Mouse (Mus musculus) frontal cortex, postnatal 10 days (tissue): Measurements from ENCODE around the gene Tpt1.
A peak's percentile ranks its signal among the peaks of the same experiment; 100 is the strongest.
"Not testable (repeated sequence)": the region's sequence is repeated elsewhere in the genome, so short reads cannot be mapped to it uniquely, and the experiment has no call there.

Experiments
- DNase-seq, 2 experiments: peaks; one replicate each; pipeline ENCODE4 v3.0.0; 2022; ENCODE audit warnings: low spot score in 2 of 2, mixed read lengths in 1 of 2

Gene Tpt1

DNA sequence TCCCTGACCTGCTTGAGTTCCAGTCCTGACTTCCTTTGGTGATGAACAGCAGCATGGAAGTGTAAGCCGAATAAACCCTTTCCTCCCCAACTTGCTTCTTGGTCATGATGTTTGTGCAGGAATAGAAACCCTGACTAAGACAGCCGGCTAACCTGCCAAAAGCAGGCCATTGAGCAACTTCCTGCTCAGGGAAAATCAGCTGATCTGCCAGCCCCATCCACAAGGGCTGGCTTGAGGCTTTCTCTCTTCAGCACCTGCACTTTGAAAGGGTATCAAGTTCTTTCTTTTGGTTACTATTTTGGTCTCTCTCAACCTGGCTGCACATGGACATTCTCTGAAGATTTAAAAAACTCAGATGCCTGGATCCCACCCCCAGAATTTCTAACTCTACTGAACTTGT, 3.1 kb upstream of the Tpt1 start:
- not testable (repeated sequence) for DNase-seq

DNA sequence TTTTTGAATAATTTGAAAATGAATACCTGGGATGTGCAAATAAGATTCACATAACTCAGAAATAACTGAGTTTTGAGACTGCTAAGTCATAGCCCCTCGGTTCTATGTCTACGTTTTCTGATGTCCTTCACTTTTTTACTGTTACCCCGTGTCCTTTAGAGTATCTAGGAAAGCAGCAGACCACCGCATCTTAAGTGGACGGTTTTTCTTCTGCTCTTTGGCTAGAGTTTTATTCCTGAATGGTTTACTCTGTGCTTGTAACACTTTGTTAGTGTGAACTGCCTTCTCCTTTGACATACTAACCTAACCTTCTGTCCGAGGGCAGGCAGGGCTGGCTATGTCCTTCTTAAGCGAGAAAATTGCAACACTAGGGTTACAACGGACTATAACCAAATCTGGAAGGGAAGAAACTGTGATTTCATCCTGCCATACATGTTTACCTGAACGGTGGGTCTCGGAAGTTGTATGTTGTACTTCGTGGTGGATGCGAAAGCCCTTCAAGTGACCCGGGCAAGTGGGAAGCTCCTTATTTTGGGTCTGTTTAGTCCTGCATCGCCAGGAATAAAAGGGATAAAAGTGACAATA, 690 bp upstream of the Tpt1 start:
- DNase-seq: no peak

GRCm38 (mm10) chr14:75845698-75846115, 814 bp downstream of the Tpt1 start:
- peak; percentile 80 to 87 for DNase-seq

DNA sequence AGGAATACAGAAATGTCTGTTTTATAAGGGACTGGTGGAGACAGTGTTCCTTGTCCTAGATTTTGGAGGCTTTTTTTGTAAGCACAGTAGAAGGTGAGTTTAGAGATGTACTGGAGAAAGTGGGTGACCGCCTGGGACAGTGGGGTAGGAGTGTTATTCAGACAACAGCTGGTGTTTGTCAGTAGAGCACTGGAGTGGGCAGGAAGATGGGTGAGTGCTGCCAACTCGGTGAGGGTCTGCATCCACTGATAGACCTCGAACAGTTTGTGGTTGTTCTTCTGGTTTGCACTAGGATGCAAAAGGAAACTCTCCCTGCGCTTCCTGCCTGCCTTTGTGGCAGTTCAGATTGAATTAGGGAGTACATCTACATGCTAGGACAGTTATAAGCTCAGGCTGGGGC, 2.8 kb downstream of the Tpt1 start:
- no peak for DNase-seq

DNA sequence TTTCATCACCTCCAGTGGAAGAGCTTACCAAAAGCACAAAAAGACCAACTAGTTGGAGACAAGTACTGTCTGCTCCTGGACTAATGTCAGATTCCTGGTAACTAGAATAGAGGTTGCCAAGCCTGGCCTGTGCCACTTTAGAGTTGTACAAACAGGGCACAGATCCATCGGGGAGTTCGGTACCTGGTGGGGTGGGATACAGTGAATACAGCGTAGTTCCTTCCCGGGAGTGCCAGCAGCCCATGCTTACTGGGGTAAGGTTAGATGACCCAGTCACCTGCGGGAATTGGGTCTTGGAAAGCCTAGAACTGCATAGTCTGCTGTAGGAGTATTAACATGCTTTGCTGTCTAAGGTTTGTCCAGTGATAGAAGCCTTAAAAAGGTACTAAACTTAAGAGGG, 3.6 kb downstream of the Tpt1 start:
- no peak for DNase-seq

DNA sequence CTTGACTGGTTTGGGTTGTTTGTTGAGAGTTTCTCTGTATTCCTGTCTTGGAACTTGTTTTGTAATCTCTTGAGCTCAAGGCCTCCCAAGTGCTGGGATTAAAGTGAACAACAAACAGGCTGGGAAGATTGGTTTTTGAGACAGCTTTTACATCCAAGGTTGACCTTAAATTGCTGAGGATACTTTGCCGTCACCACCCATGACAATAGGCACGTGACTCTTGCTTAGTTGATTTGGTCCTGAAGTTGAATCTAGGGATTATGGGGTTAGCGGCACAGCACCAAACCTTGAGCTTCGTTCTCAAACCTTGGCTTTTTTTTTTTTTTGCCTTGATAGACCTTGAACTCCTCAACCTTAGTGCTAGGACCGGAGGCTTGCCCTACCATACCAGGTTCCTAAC, 4.3 kb downstream of the Tpt1 start:
- DNase-seq: no peak

GRCm38 (mm10) chr14:75849842-75850568, 5.1 kb downstream of the Tpt1 start:
- DNase-seq: no peak

DNA sequence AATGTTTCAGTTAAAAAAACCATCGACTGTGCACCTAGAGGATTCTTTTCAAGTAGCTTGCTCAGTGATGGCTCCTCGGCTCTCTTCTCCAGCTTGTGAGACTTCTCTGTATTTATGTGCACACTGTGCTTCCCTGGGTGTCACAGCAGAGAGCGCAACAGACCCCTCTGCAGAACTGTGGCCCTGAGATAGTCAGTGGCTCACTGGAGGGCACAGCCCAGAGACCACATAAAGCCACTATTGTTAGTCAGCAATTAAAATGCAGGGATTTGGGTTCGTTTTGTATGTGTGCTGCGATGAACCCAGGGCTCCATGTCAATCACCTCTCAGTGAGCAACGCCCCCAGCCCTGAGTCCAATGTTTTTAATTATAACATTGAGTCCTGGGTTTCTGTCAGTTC, 5.9 kb downstream of the Tpt1 start:
- DNase-seq: no peak

DNA sequence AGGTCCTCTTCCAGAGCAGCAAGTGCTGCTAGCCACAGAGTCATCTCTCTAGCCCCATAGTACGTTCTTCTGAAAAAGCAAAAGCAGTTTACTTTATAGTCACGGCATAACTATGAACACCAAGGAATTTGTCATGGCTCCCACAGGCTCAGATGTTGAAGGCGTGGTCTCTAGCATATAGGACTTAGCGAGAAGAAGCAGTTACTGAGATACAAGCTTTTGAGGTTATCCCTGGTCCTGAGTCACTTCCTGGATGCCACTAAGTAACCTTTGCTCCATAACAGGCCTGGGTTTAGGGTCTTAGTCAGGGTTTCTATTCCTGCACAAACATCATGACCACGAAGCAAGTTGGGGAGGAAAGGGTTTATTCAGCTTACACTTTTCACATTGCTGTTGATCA, 7.1 kb downstream of the Tpt1 start:
- DNase-seq: no peak

- DNase-seq: no peak
Observed at GRCm38 (mm10) chr14:75855263-75855992, 10.5 kb downstream of the Tpt1 start.

GRCm38 (mm10) chr14:75858181-75858580, 13.3 kb downstream of the Tpt1 start:
- DNase-seq: no peak

DNA sequence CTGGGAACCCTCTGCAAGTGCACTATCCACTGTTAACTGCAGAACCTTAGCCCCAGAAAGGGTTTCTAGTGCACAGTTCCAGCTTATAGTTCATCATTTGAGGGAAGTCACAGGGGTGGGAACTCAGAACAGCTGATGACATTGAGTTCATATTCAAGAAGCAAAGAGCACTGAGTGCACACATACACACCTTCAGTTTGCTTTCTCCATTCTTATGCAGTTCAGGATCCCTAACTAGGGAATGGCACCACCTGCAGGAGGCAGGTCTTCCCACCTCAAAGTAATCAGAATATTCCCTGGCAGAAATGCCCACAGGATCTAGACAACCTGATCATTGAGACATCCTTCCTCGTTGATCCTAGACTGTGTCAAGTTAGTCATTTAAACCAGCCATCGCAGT, 14.7 kb downstream of the Tpt1 start:
- no peak for DNase-seq

DNA sequence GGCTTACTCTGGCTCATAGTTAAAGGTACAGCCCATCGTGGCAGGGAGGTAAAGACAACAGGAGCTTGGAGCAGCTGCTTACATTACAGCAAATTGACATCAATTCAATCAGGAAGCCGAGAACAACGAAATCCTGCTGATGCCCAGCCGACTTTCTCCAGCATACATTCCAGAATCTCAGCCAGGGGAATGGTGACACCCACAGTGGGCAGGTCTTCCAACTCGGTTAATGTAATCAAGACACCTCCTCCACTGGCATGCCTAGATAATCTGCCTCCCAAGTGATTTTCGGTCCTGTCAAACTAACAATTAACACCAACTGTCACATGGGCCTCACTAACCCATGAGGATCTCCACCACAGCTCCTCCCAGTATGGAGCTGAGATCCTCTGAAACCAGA, 17.8 kb downstream of the Tpt1 start:
- no peak for DNase-seq

- DNase-seq: no peak
Observed at GRCm38 (mm10) chr14:75863549-75864409, 18.9 kb downstream of the Tpt1 start.

- DNase-seq: no peak
Observed at GRCm38 (mm10) chr14:75866706-75867333, 21.9 kb downstream of the Tpt1 start.

- not testable (repeated sequence) for DNase-seq
Observed at GRCm38 (mm10) chr14:75868028-75868427, 23.1 kb downstream of the Tpt1 start.

DNA sequence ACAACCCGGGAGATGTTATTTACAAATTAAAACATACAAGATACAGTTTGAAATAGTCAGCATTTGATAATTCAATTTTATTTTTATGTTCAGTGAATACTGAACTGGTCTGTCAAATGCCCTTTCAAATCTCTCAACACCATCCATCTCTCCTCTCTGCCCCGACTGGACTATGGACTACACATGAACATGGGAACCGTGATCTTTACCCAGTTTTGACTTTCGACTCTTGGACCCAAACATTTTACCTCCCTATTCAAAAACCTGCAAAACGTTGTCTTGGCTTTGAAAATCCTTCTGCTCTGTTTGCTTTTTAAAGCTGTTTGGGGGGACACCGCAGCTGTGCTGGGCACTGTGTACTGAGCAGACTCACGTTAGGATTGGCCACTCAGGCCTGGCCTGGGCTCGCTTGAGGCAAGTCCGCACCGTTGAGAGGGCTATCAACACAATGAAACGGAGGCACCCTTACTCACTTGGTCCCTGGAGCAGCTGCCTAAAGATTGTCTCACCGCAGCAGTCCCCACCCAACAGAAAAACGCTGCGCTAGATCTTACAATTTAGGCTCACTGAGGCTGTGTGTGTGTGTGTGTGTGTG, 25.0 kb downstream of the Tpt1 start:
- DNase-seq: no peak

DNA sequence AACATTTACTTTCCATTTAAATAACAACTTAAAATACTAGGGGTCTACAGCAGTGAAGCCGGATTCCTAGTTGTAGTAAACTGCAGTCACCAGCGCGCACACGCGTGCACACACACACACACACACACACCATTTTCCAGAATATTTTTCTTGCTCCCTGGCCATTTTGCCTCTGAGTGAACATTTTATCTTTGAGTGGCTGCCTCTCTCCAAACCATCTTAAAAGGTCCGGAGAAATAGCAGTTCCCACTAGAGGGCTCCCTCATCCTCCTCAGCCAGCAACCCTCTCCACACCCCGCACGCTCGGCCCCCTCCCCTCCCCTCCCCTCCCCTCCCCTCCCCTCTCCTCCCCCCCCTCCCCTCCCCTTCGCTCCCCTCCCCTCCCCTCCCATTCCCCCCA, 25.7 kb downstream of the Tpt1 start:
- peak in 1 of 2 experiments; percentile 35 for DNase-seq

- no peak for DNase-seq
Observed at GRCm38 (mm10) chr14:75871111-75871510, 26.2 kb downstream of the Tpt1 start.

- no peak for DNase-seq
Observed at GRCm38 (mm10) chr14:75871750-75872149, 26.9 kb downstream of the Tpt1 start.

DNA sequence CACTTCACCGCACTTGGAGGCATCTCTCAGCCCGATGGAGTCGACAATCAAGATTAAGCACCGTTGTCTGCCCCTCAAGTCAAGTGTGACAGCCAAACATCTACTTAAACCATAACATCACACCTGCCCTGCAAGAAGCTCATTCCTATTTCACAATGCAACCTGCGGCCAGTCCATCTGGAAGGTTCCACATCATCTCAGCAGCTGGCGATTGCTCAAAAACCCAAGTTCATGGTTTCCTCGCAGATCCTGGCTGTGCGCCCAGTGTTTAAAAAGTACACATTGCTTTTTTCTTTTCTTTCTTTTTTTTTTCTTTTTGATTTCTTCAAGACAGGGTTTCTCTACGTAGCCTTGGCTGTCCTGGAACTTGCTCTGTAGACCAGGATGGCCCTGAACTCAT, 28.7 kb downstream of the Tpt1 start:
- no peak for DNase-seq
